Mouse (Mus musculus) kidney, embryonic 16.5 days (tissue): ENCODE measurements at regions not wholly inside any gene's neighbourhood (a gene's known extent, or its start where the extent isn't known, plus 50 kb on each side); places are given as distances from the start of the nearest gene placed in this dataset.

Experiments
- ATAC-seq: fragments of 200-750 bp; cut with Nextera tagmentation; 2 replicates; pipeline ENCODE4 v1.8.0; 2017; ENCODE audit warnings: moderate TSS enrichment; ENCODE audit not compliant: low FRiP score, low TSS enrichment
- H3K27ac ChIP-seq: fragments of 300-500 bp; sonication (generic); 2 replicates; pipeline ENCODE4 v1.5.1; 2014; ENCODE audit warnings: low read length
- H3K27me3 ChIP-seq: fragments of 300-500 bp; sonication (generic); 2 replicates; pipeline ENCODE4 v1.6.1; 2014; ENCODE audit warnings: low read length, control low read depth, mixed read lengths; ENCODE audit not compliant: insufficient read depth
- H3K36me3 ChIP-seq: fragments of 300-500 bp; sonication (generic); 2 replicates; pipeline ENCODE4 v1.6.1; 2014; ENCODE audit warnings: low read length, control low read depth, mixed read lengths; ENCODE audit not compliant: insufficient read depth
- H3K4me1 ChIP-seq: fragments of 300-500 bp; sonication (generic); 2 replicates; pipeline ENCODE4 v1.6.1; 2014; ENCODE audit warnings: low read length, control low read depth, mixed read lengths; ENCODE audit not compliant: insufficient read depth
- H3K4me2 ChIP-seq: fragments of 300-500 bp; sonication (generic); replicated peaks from 2 replicates; pipeline ENCODE4 v1.6.1; 2014; ENCODE audit warnings: low read depth, low read length
- H3K4me3 ChIP-seq: fragments of 300-500 bp; sonication (generic); 2 replicates; pipeline ENCODE4 v1.5.1; 2014; ENCODE audit warnings: mild to moderate bottlenecking, low read length
- H3K9ac ChIP-seq: fragments of 300-500 bp; sonication (generic); replicated peaks from 2 replicates; pipeline ENCODE4 v1.6.1; 2014; ENCODE audit warnings: low read length
- H3K9me3 ChIP-seq: fragments of 300-500 bp; sonication (generic); 2 replicates; pipeline ENCODE4 v1.6.1; 2016; ENCODE audit warnings: low read length, control low read depth
- WGBS: fragments of 180-500 bp; shearing (Covaris S2); extraction: QIAGEN DNeasy Blood & Tissue Kit; methylation state at CpG from one replicate; pipeline ENCODE4 v1.1.7; 2014; 5-methylcytosine and 5-hydroxymethylcytosine counted together

DNA sequence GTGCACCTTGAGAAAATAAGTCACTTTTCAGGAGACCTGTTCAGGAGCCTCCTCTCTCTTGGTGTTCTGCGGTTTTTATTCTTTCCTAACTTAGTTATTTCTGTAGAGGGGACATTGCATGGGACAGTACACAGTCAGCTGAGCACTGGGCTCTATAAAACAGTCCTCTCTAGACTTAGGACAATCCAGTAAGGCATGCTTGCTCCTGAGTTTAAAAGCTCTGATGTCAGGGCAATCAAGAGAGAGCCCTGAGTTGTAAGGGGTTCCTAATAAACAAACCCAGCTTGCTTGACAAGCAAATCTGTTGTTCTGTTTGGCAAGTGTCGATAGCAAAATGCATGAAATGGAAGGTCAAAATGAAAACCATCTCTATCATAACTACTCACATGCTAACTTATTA lies 395.7 kb downstream of the Gpam start:
- Histone ChIP-seq H3K4me3 (no peak overlapping the region), H3K4me2 (no peak overlapping the region), H3K36me3 (no peaks in the 10 kb centered on the region), H3K9me3 (no peaks in the 10 kb centered on the region), H3K27me3 (no peaks in the 10 kb centered on the region), H3K9ac (no peak overlapping the region), H3K4me1 (no peaks in the 10 kb centered on the region), H3K27ac (no peak overlapping the region)
- no peak for ATAC-seq
- WGBS: 95% methylated on average over 2 of the region's 2 CpGs

DNA sequence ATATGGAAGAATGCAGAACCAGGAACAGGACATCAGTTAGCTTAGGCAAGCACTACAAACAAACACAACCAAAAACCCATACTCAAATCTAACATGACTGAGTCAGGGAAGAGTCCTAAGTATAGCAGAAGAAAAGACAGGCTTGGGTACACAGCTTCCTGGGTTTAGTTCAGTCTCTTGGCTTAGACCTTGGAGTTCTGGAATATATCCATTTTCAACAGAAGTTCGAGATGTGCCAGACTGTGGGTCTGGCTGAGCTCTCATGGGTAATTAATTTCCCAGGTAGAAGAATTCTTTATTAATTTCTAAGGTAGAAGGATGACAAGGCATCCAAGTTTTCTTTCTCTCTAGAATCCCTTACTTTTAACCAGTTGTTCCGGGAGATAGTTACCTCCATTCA lies 396.2 kb downstream of the Gpam start:
- no peaks in the 10 kb centered on the region for H3K36me3 ChIP-seq
- H3K27ac ChIP-seq: no peak overlapping the region
- no peaks in the 10 kb centered on the region for H3K27me3 ChIP-seq
- no peaks in the 10 kb centered on the region for H3K4me1 ChIP-seq
- H3K4me2 ChIP-seq: no peak overlapping the region
- no peak overlapping the region for H3K9ac ChIP-seq
- no peak overlapping the region for H3K4me3 ChIP-seq
- WGBS: 85% methylated on average over 2 of the region's 2 CpGs
- ATAC-seq: no peak
- H3K9me3 ChIP-seq: no peaks in the 10 kb centered on the region

DNA sequence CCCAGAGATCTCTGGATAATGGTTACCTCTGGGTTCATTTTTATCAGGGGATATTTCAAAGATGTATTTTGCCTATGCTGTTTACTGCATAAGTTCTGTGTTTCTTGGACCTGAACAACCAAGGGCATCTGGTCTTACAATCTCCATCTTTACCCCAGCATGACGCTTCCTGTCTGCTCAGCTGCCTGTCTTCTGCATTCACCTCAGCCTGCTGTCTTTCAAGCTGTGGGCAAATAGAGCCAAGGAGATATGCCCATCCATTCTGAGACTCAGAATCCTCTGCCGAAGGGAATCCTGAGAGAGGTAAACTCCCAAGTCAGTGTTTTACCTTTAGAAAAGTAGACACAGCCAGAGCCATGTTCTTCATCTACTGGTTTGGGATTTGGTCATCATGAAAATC lies 396.7 kb downstream of the Gpam start:
- Histone ChIP-seq H3K27ac (no peak overlapping the region), H3K4me3 (no peak overlapping the region), H3K9ac (no peak overlapping the region), H3K27me3 (no peaks in the 10 kb centered on the region), H3K4me1 (no peaks in the 10 kb centered on the region), H3K4me2 (no peak overlapping the region), H3K9me3 (no peaks in the 10 kb centered on the region), H3K36me3 (no peaks in the 10 kb centered on the region)
- WGBS: 93% methylated on average over 2 of the region's 2 CpGs
- no peak for ATAC-seq

DNA sequence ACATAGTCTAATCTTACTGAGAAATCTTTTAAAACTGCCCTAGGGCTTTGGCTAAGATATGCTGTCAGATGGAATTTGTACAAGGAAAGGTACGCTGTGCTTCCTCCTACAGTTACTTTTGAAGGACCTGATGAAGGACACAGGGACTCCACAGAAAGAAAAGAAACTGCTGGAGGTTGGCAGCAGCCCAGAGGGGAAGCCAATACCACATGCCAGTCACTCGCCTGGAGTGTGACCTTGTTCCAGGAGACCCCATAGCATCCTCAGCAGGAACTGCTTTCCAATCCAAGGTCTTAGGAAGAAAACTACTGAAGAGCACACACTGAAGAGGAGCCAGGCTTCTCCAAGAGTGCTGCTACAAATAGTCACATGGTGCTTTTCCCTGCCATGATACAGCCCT lies 404.9 kb downstream of the Gpam start:
- Histone ChIP-seq H3K36me3 (no peaks in the 10 kb centered on the region), H3K4me2 (no peak overlapping the region), H3K4me3 (no peak overlapping the region), H3K4me1 (no peaks in the 10 kb centered on the region), H3K27me3 (no peaks in the 10 kb centered on the region), H3K9ac (no peak overlapping the region), H3K27ac (no peak overlapping the region), H3K9me3 (no peaks in the 10 kb centered on the region)
- no peak for ATAC-seq
- WGBS: 67% methylated on average over 2 of the region's 2 CpGs

DNA sequence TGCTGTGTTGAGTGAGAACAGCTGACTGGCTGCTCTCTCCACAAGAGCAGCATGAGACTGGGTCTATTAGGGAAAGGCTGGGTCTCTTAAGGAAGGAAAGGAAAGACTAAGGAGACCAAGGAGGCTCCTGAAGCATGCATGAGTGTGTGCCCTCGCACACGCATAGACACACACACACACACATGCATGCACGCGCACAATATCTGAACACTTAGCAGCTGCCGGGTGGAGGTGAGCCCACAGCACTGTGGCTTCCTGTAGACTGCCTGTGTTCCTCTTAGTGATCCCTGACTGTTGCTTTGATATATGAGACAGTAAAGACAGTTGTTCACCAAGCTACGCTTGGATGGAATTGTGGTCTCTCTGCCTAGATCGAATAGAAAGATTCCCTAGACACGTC lies 429.6 kb downstream of the Gpam start:
- ATAC-seq: no peak
- 76% methylated on average over 8 of the region's 8 CpGs for WGBS
- H3K9ac ChIP-seq: no peak overlapping the region

DNA sequence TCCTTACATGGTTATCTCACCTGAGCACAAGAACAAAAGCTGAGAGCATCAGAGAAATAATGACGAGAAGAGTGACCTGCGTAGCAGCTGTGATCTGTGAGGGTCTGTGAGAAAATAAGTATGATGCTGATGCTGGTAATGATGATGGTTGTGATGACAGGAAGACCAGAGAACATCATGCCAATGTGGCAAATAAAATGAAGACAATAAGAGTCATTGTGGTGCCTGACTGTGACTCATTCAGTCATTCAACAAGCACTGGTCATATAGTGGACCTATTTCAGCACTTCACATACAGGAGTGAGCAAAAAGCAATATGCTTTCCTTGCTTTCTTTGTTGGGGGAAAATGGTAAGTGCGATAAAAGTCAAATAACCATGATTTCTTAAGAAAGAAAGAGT lies 433.3 kb downstream of the Gpam start:
- no peak overlapping the region for H3K4me2 ChIP-seq
- no peak overlapping the region for H3K27ac ChIP-seq
- no peaks in the 10 kb centered on the region for H3K36me3 ChIP-seq
- no peaks in the 10 kb centered on the region for H3K27me3 ChIP-seq
- no peak overlapping the region for H3K9ac ChIP-seq
- ATAC-seq: no peak
- 97% methylated on average over 3 of the region's 3 CpGs for WGBS
- no peak overlapping the region for H3K4me3 ChIP-seq
- peaks cover 5% of the 10 kb centered on the region; the same call in 1 of the 2 replicates for H3K4me1 ChIP-seq
- no peaks in the 10 kb centered on the region for H3K9me3 ChIP-seq

More for the DNA sequence above, 429.6 kb downstream of the Gpam start:
- H3K9me3 ChIP-seq: no peaks in the 10 kb centered on the region
- no peaks in the 10 kb centered on the region for H3K27me3 ChIP-seq
- no peak overlapping the region for H3K4me2 ChIP-seq
- no peak overlapping the region for H3K4me3 ChIP-seq
- no peaks in the 10 kb centered on the region for H3K4me1 ChIP-seq
- no peaks in the 10 kb centered on the region for H3K36me3 ChIP-seq
- no peak overlapping the region for H3K27ac ChIP-seq

DNA sequence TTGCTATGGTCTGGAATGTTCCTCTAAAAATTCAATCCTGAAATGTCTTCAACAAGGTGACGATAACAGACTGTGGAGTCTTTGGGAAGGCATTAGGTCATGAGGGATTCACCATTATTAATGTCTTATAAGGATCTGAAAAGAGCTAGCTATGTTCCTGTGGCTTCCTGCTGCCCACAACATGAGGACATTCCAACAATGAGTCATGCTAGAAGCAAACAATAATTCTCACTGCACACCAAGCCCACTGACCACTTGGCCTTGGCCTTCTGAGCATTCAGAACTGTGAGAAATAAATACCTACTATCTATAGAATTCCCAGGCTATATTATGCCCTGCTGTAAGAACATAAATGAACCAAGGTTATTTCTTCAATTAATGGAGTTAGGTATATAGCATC lies 433.9 kb downstream of the Gpam start:
- H3K9ac ChIP-seq: no peak overlapping the region
- no peak for ATAC-seq
- H3K27me3 ChIP-seq: no peaks in the 10 kb centered on the region
- WGBS: 81% methylated on average over 1 of the region's 1 CpGs
- H3K4me2 ChIP-seq: no peak overlapping the region
- H3K27ac ChIP-seq: no peak overlapping the region
- no peak overlapping the region for H3K4me3 ChIP-seq
- peaks cover 5% of the 10 kb centered on the region; the same call in 1 of the 2 replicates for H3K4me1 ChIP-seq
- H3K36me3 ChIP-seq: no peaks in the 10 kb centered on the region
- no peaks in the 10 kb centered on the region for H3K9me3 ChIP-seq

DNA sequence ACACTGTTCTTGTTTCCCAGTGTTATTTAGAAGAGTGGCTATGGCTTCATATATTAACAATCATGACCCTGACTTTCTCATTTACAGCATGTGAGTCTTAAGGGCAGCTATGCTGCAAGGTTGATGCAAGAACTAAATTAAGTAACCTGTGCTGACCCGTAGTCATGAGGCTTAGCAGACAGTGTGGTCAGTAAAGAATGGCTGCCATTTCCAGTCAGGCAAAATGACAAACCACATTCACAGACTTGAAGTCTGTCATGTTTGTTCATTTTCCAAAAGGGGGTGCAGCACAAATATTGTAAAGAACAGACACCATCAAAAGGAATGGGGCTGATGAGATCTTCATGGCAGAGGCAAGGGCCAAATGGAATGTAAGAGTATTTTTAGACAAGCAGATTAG lies 435.2 kb downstream of the Gpam start:
- H3K27ac ChIP-seq: no peak overlapping the region

DNA sequence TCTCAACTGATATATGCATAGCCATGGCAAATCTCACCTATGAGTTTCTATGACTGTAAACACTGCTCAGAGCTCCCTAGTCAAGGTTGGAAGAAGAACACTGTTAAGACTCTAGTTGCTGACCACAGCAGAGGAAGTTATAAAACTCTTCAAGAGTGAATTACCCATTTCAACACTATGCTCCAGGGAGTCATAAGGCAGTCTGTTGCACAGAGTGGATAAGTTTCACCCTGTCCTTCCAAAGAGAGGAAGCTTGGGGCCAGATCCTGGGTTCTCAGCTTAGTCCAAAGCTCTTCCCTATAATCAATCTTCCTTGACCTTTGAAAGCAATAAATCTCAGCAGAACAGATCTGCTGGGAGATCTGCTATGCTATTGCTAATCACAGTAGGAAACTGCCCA lies 438.4 kb downstream of the Gpam start:
- H3K27ac ChIP-seq: no peak overlapping the region
- no peaks in the 10 kb centered on the region for H3K9me3 ChIP-seq
- no peak overlapping the region for H3K4me2 ChIP-seq
- H3K4me3 ChIP-seq: no peak overlapping the region
- no peak overlapping the region for H3K9ac ChIP-seq
- ATAC-seq: peak; percentile 35; the same call in 1 of the 2 replicates
- no peaks in the 10 kb centered on the region for H3K27me3 ChIP-seq
- H3K4me1 ChIP-seq: peaks cover 5% of the 10 kb centered on the region; the same call in 1 of the 2 replicates
- H3K36me3 ChIP-seq: no peaks in the 10 kb centered on the region

More for the DNA sequence above, 435.2 kb downstream of the Gpam start:
- no peak overlapping the region for H3K9ac ChIP-seq
- H3K4me2 ChIP-seq: no peak overlapping the region
- 90% methylated on average over 1 of the region's 1 CpGs for WGBS
- H3K36me3 ChIP-seq: no peaks in the 10 kb centered on the region
- H3K4me1 ChIP-seq: peaks cover 5% of the 10 kb centered on the region; the same call in 1 of the 2 replicates
- ATAC-seq: no peak
- no peaks in the 10 kb centered on the region for H3K27me3 ChIP-seq
- H3K4me3 ChIP-seq: no peak overlapping the region
- no peaks in the 10 kb centered on the region for H3K9me3 ChIP-seq

DNA sequence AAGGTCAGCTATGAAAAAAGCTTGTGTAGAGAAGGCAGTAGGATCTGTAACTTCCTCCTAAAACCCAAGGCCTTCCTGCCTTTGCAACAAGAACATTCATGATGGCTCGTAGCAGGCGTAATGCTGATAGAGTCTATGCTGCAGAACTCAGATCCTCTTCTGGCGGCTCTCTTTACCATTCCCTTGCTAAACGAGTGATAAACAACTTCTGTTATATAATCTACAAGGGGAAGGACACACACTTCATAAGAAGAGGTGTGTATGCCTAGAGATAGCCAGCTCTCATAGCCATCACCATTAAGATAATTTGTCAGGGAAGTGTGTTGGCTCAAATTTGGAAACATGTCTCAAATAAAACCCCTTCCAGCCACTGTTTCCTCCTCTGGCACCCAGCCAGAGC lies 441.9 kb downstream of the Gpam start:
- H3K36me3 ChIP-seq: no peaks in the 10 kb centered on the region
- H3K9ac ChIP-seq: no peak overlapping the region
- peaks cover 5% of the 10 kb centered on the region; the same call in 1 of the 2 replicates for H3K4me1 ChIP-seq
- no peak overlapping the region for H3K4me3 ChIP-seq
- H3K27ac ChIP-seq: no peak overlapping the region
- 87% methylated on average over 4 of the region's 4 CpGs for WGBS
- ATAC-seq: no peak
- no peaks in the 10 kb centered on the region for H3K9me3 ChIP-seq
- H3K27me3 ChIP-seq: no peaks in the 10 kb centered on the region
- no peak overlapping the region for H3K4me2 ChIP-seq
